Mouse (Mus musculus): ENCODE results near the gene Neto2. TPM values are rescaled to one million over a fixed set of nuclear protein-coding genes. Genes with fewer than 3 reads are reported as not detected.

Neto2 gene
- polyA plus RNA-seq (2017; shearing (Covaris generic)) = 4.9 TPM

DNA sequence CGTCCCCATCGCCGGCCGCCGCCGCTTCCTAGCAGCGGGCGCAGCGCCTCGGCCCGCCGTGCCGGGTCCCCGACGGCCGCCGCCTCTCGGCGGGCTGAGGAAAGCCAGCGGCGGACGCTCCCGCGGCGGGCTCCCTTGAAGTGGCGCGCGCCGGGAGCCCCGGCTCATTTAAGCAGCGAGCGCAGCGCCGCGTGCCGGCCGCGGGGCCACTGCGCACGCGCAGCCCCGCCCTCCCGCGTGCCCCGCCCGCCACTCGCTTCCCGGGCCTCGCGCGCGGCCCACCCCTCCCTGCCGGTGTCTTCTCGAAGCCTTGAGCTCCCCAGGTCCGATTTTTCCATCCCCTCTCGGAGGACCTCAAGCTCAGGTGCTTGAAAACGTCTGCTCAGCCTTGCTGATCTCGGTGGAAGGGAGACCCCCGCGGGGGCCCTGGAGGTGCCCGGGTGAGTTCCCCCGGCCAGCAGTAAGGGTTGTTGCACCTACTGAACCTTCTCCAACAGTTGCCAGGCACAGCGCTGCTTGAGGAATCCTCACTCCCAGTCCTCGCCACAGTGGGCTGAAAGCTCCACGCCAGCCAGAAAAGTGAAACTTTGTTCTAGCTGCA lies at the start of gene Neto2:
Gene Neto2 (minus strand): TSS at position 174 of the 601 bp plus-strand sequence.

Other genes with a start within 250 kb of the Neto2 start
- 0.62 TPM for gene Gpt2, start 208.3 kb downstream of the Neto2 start, polyA plus RNA-seq (2017; shearing (Covaris generic))
- 316 TPM for gene Dnaja2, start 145.6 kb downstream of the Neto2 start, polyA plus RNA-seq (2017; shearing (Covaris generic))
- gene Itfg1, start 140.0 kb upstream of the Neto2 start, polyA plus RNA-seq (2017; shearing (Covaris generic)) = 40.6 TPM
- gene Phkb, start 140.0 kb upstream of the Neto2 start, polyA plus RNA-seq (2017; shearing (Covaris generic)) = 17.4 TPM